Mouse (Mus musculus) forebrain, embryonic 10.5 days (tissue): ENCODE data around the gene Ptcd3. TPM values are rescaled to one million over a fixed set of nuclear protein-coding genes. Genes with fewer than 3 reads are reported as not detected.

Experiments
- DNase-seq: peaks from one replicate; pipeline ENCODE4 v3.0.0-alpha.2; 2017; ENCODE audit warnings: low spot score; ENCODE audit errors: extremely low spot score
- H3K27ac ChIP-seq: fragments of 300-500 bp; sonication (generic); 2 replicates; pipeline ENCODE4 v1.5.1; 2016; ENCODE audit warnings: mild to moderate bottlenecking
- H3K27me3 ChIP-seq: fragments of 300-500 bp; sonication (generic); 2 replicates; pipeline ENCODE4 v1.6.1; 2016; ENCODE audit warnings: mild to moderate bottlenecking; ENCODE audit not compliant: poor library complexity, severe bottlenecking
- H3K36me3 ChIP-seq: fragments of 300-500 bp; sonication (generic); replicated peaks from 2 replicates; pipeline ENCODE4 v1.6.1; 2016; ENCODE audit warnings: mild to moderate bottlenecking, moderate library complexity
- H3K4me1 ChIP-seq: fragments of 300-500 bp; sonication (generic); 2 replicates; pipeline ENCODE4 v1.6.1; 2016
- H3K4me3 ChIP-seq: fragments of 300-500 bp; sonication (generic); 2 replicates; pipeline ENCODE4 v1.5.1; 2016; ENCODE audit warnings: mild to moderate bottlenecking, moderate library complexity
- H3K9me3 ChIP-seq: fragments of 300-500 bp; sonication (generic); 2 replicates; pipeline ENCODE4 v1.6.1; 2016; ENCODE audit warnings: mild to moderate bottlenecking, moderate library complexity
- WGBS: fragments of 180-500 bp; shearing (Covaris S2); methylation state at CpG from one replicate; pipeline ENCODE4 v1.1.7; 2016; 5-methylcytosine and 5-hydroxymethylcytosine counted together
- polyA plus RNA-seq: library from polyadenylated mRNA; unstranded; fragments of >200 nt; fragmentation: Nextera tagmentation; extraction: Ambion mirVana; gene quantifications from 2 replicates; pipeline ENCODE4 v1.2.1, GENCODE M21; 2016

The Ptcd3 gene
- polyA plus RNA-seq, 1 experiment from 2014 or later, result 162 TPM

DNA sequence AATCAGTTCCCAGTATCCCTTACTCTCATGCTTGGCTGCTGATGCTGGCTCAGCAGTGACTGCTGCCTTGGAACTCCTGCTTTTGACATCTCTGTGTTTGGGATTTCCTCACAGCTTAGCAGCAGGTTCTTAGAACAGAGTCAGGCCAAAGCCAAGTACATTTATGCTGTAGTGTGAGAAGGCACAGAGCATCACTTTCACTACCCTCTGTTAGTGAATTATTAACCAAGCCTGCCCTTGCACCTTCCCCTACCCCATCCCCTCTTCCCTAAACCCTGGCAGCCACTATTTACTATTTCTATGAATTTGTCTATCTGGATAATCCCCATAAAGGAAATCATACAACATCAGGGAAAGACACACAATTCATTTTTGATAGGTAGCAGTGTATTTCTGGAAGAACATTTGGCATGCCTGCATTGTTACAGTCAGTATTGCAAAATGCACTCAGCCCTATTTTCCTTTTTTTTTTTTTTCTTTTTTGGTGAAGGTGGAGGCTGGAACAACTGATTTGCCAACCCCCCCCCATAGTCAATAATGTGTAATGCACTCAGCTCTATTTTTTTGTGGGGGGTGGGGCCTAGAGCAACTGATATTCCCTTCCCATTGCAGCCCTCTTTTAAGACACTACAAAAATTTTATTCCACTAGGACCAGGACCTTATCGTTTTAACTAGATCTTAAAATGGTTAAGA is 67.8 kb downstream of the Ptcd3 start:
- Histone ChIP-seq H3K27ac (no peak overlapping the region), H3K27me3 (no peaks in the 10 kb centered on the region), H3K9me3 (no peaks in the 10 kb centered on the region), H3K36me3 (peaks cover 55% of the 10 kb centered on the region), H3K4me1 (no peaks in the 10 kb centered on the region), H3K4me3 (no peak overlapping the region)
- DNase-seq, result no peak
- 97% methylated on average over 1 of the region's 1 CpGs for WGBS

DNA sequence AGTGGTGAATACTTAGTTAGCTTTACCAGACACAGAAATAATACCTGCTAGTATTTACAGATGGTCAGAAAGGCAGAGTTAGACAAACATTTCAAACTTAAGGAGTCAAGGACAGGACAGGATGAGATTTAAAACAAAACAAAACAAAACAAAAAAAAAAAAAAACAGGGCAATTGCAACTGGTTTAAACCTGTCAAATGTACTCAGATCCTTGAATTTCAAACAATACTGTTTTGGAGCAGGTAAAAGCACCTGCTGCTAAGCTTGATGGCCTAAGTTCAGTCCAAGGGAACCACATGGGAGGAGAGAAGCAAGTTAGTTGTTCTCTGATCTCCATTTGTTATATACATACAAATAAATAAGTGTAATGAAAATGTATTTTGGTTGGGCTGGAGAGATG is 68.7 kb downstream of the Ptcd3 start:
- H3K27ac ChIP-seq, result no peak overlapping the region
- H3K36me3 ChIP-seq, result peaks cover 55% of the 10 kb centered on the region
- H3K9me3 ChIP-seq, result no peaks in the 10 kb centered on the region
- no peak for DNase-seq
- no peaks in the 10 kb centered on the region for H3K27me3 ChIP-seq
- no peaks in the 10 kb centered on the region for H3K4me1 ChIP-seq
- H3K4me3 ChIP-seq, result no peak overlapping the region

- no peaks in the 10 kb centered on the region for H3K9me3 ChIP-seq
- H3K36me3 ChIP-seq, result peaks cover 60% of the 10 kb centered on the region
- no peak for DNase-seq
- no peaks in the 10 kb centered on the region for H3K27me3 ChIP-seq
- H3K4me1 ChIP-seq, result peaks cover 11% of the 10 kb centered on the region
- no peak overlapping the region for H3K4me3 ChIP-seq
- WGBS, result 81% methylated on average over 2 of the region's 2 CpGs
- no peak overlapping the region for H3K27ac ChIP-seq
These were observed 71.7 kb downstream of the Ptcd3 start for GRCm38 (mm10) chr6:71836811-71837210.

GRCm38 (mm10) chr6:71831581-71831960 is 77.0 kb downstream of the Ptcd3 start:
- peaks cover 15% of the 10 kb centered on the region for H3K4me1 ChIP-seq
- peak overlapping the region; percentile 95 for H3K27ac ChIP-seq
- WGBS, result under 1% methylated on average over 21 of the region's 21 CpGs
- no peaks in the 10 kb centered on the region for H3K9me3 ChIP-seq
- H3K27me3 ChIP-seq, result no peaks in the 10 kb centered on the region
- H3K4me3 ChIP-seq, result peak overlapping the region; percentile 96
- peak; percentile 95 for DNase-seq
- H3K36me3 ChIP-seq, result peaks cover 31% of the 10 kb centered on the region

- Histone ChIP-seq H3K4me3 (peak within 1 kb of the TSS; percentile 96), H3K36me3 (peaks cover 25% of the 10 kb centered on the region), H3K4me1 (peaks cover 15% of the 10 kb centered on the region), H3K27ac (peak within 1 kb of the TSS; percentile 95), H3K9me3 (no peaks in the 10 kb centered on the region), H3K27me3 (no peaks in the 10 kb centered on the region)
- peak; percentile 97 for DNase-seq
- WGBS, result 0% methylated on average over 64 of the region's 64 CpGs
These were observed 77.6 kb downstream of the Ptcd3 start, which contains the start of gene Immt for GRCm38 (mm10) chr6:71830690-71831580. Immt (plus strand) TSS chr6:71831331.

Other genes with a start within 250 kb of the Ptcd3 start
- gene Reep1, start 201.2 kb downstream of the Ptcd3 start, polyA plus RNA-seq, result 21.4 and 21.9 TPM in 2 replicates
- 67.3 and 70.7 TPM in 2 replicates for gene Mrpl35, start 81.8 kb downstream of the Ptcd3 start, polyA plus RNA-seq
- gene Immt, start 77.4 kb downstream of the Ptcd3 start, polyA plus RNA-seq, result 225 TPM in 2 replicates
- gene Polr1a, start 303 bp upstream of the Ptcd3 start, polyA plus RNA-seq, result 49.1 and 49.6 TPM in 2 replicates
- gene St3gal5, start 188.8 kb upstream of the Ptcd3 start, polyA plus RNA-seq, result 36.9 and 38.9 TPM in 2 replicates